Comparison of ENCODE assay signal across 12 mouse cellular contexts in genomic region chr16:11629704-11630103, GRCm38 (mm10).
"Had no signal": no experiment of that assay in that cellular context is flagged by ENCODE, and none has a peak within 500 bp of the region (broad histone marks: within the 10 kb centered on the region; RNA-seq: fewer than 3 reads in every experiment).

No protein-coding gene starts in this region.

- H3K9ac ChIP-seq: lung, embryonic 14.5 days; midbrain, embryonic 12.5 days; neural tube, embryonic 12.5 days; stomach, embryonic 15.5 days had no signal

- H3K27me3 ChIP-seq: midbrain, embryonic 12.5 days; neural tube, embryonic 12.5 days; stomach, embryonic 15.5 days had no signal

- ATAC-seq: midbrain, embryonic 16.5 days had no signal

- H3K9me3 ChIP-seq: midbrain, embryonic 10.5 days; midbrain, embryonic 12.5 days; neural tube, embryonic 12.5 days; stomach, embryonic 15.5 days had no signal

- DNase-seq: lung, adult 18-20 months; lung, embryonic 14.5 days; midbrain, embryonic 14.5 days; right cerebral cortex, postnatal 14 days; thymus, postnatal 14 days; thymus, postnatal 36 days had no signal

- H3K4me1 ChIP-seq: midbrain, embryonic 10.5 days; neural tube, embryonic 12.5 days; stomach, embryonic 15.5 days had no signal

- H3K27ac ChIP-seq: midbrain, embryonic 10.5 days; midbrain, embryonic 12.5 days; neural tube, embryonic 12.5 days; stomach, embryonic 15.5 days; stomach, postnatal 0 days had no signal

- H3K4me3 ChIP-seq: midbrain, embryonic 10.5 days; midbrain, embryonic 12.5 days; neural tube, embryonic 12.5 days; stomach, embryonic 15.5 days had no signal

- H3K4me2 ChIP-seq: lung, embryonic 14.5 days; midbrain, embryonic 12.5 days; neural tube, embryonic 12.5 days; stomach, embryonic 15.5 days had no signal

- H3K36me3 ChIP-seq: midbrain, embryonic 10.5 days; midbrain, embryonic 12.5 days; neural tube, embryonic 12.5 days; stomach, embryonic 15.5 days had no signal
